Mouse (Mus musculus) neural tube, embryonic 14.5 days (tissue): ENCODE measurements around the gene Gfm1. TPM values are rescaled to one million over a fixed set of nuclear protein-coding genes. Genes with fewer than 3 reads are reported as not detected.

Source experiments
- ATAC-seq: fragments of 200-750 bp; cut with Nextera tagmentation; 2 replicates; pipeline ENCODE4 v1.8.0; 2017; ENCODE audit warnings: low read depth, mild to moderate bottlenecking, moderate TSS enrichment, moderate library complexity
- H3K27ac ChIP-seq: fragments of 300-500 bp; sonication (generic); 2 replicates; pipeline ENCODE4 v1.5.1; 2014; ENCODE audit warnings: low read depth, mild to moderate bottlenecking, control low read depth, low read length, moderate library complexity, mixed read lengths
- H3K27me3 ChIP-seq: fragments of 300-500 bp; sonication (generic); 2 replicates; pipeline ENCODE4 v1.6.1; 2014; ENCODE audit warnings: low read length; ENCODE audit not compliant: control insufficient read depth, insufficient read depth
- H3K36me3 ChIP-seq: fragments of 300-500 bp; sonication (generic); 2 replicates; pipeline ENCODE4 v1.6.1; 2014; ENCODE audit warnings: low read length, mixed read lengths; ENCODE audit not compliant: control insufficient read depth, insufficient read depth
- H3K4me1 ChIP-seq: fragments of 300-500 bp; sonication (generic); 2 replicates; pipeline ENCODE4 v1.6.1; 2014; ENCODE audit warnings: low read length; ENCODE audit not compliant: control insufficient read depth, insufficient read depth
- H3K4me2 ChIP-seq: fragments of 300-500 bp; sonication (generic); 2 replicates; pipeline ENCODE4 v1.6.1; 2014; ENCODE audit warnings: mild to moderate bottlenecking, low read depth, low read length, control low read depth
- H3K4me3 ChIP-seq: fragments of 300-500 bp; sonication (generic); 2 replicates; pipeline ENCODE4 v1.5.1; 2014; ENCODE audit warnings: low read depth, low read length, control low read depth, mixed read lengths
- H3K9ac ChIP-seq: fragments of 300-500 bp; sonication (generic); replicated peaks from 2 replicates; pipeline ENCODE4 v1.6.1; 2014; ENCODE audit warnings: low read depth, mild to moderate bottlenecking, control low read depth, low read length, mixed read lengths
- H3K9me3 ChIP-seq: fragments of 300-500 bp; sonication (generic); 2 replicates; pipeline ENCODE4 v1.6.1; 2016; ENCODE audit warnings: low read length; ENCODE audit not compliant: control insufficient read depth
- WGBS: fragments of 180-500 bp; shearing (Covaris S2); extraction: QIAGEN DNeasy Blood & Tissue Kit; methylation state at CpG from one replicate; pipeline ENCODE4 v1.1.7; 2014; 5-methylcytosine and 5-hydroxymethylcytosine counted together
- polyA plus RNA-seq: library from polyadenylated mRNA; unstranded; fragments of >200 nt; fragmentation: Nextera tagmentation; extraction: Ambion mirVana; gene quantifications from 2 replicates; pipeline ENCODE4 v1.2.1, GENCODE M21; 2014

The Gfm1 gene
- polyA plus RNA-seq = 31.3 and 38.1 TPM in 2 replicates

DNA sequence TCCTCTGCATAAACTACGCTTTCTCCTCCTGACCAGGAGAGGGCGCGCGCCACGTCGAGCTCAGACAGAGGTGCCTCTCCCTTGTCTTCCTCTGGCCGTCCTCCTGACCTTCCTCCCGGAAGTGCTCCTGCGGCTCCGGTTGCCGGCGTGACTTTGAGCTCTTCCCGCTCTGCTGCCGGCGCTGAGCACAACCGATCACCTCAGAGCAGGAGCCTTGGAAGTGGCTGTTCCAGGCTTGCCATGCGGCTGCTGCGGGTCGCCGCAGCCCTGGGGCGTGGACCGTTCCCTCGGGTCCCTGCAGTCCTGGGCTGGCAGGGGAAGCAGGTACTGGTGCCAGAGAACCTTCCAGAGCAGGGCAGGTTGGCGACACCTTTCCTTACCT, at the start of gene Gfm1:
TSS of gene Gfm1 (plus strand) at position 98 of the 382 bp plus-strand sequence.
- peak; percentile 98 for ATAC-seq
- Histone ChIP-seq H3K36me3 (peaks cover 11% of the 10 kb centered on the region), H3K27ac (no peak within 1 kb of the TSS), H3K4me2 (peak within 1 kb of the TSS; percentile 84), H3K4me1 (peaks cover 6% of the 10 kb centered on the region), H3K9me3 (no peaks in the 10 kb centered on the region), H3K9ac (peak within 1 kb of the TSS; percentile 82), H3K27me3 (no peaks in the 10 kb centered on the region), H3K4me3 (peak within 1 kb of the TSS; percentile 94)
- WGBS = 0% methylated on average over 24 of the region's 24 CpGs

DNA sequence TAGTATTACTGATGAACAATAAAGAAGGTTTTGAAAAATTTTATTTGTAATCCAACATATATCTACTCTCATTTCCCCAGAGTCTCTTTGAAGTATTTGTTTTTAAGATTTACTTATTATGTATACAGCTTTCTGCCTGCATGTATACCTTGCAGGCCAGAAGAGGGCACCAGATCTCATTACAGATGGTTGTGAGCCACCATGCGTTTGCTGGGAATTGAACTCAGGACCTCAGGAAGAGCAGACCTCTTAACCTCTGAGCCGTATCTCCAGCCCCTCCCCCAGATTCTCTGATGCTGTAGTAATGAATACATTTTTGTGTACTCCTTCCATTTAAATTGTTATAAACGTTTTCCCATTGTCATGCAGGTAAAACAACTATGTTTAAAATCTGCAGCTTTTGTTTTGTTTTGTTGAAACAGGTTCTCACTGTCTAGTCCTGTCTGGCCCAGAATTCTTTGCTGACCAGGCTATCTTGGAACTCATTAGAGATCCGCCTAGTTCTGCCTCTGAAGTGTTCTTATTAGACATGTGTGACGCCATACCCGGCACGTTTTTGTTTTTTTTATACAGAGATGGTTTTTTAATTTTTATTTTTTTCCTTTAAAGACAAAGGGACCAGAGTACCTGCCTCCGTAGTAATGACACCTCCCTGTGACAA, 428 bp upstream of the Gfm1 start:
- 32% methylated on average over 8 of the region's 8 CpGs for WGBS
- H3K9me3 ChIP-seq = no peaks in the 10 kb centered on the region
- H3K4me1 ChIP-seq = peaks cover 6% of the 10 kb centered on the region
- H3K27ac ChIP-seq = no peak overlapping the region
- no peaks in the 10 kb centered on the region for H3K27me3 ChIP-seq
- no peak overlapping the region; the same call in 1 of the 2 replicates for H3K9ac ChIP-seq
- H3K4me3 ChIP-seq = peak overlapping the region; percentile 94
- H3K36me3 ChIP-seq = peaks cover 10% of the 10 kb centered on the region
- peak overlapping the region; percentile 84; the same call in 1 of the 2 replicates for H3K4me2 ChIP-seq
- ATAC-seq = peak; percentile 79

DNA sequence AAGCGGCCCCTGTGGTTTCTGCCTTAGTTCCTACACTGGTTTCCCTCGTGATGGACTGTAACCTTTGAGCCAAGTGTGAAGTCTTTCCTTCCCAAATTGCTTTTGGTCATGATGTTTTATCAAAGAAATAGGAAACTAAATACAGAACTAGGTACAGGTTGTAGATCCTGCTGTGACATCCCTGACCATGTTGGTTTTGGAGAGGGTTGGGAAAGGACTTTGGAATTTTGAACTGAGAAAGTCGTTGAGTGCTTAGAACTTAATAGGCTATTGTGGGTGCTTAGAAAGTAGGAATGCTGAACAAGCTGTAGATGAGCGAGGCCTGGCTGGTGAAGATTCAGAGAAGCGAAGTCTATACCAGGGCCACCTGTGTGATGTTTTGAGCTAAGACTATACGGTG, 4.1 kb downstream of the Gfm1 start:
- no peak overlapping the region for H3K4me3 ChIP-seq
- H3K4me1 ChIP-seq = peaks cover 6% of the 10 kb centered on the region
- peaks cover 36% of the 10 kb centered on the region for H3K36me3 ChIP-seq
- no peak for ATAC-seq
- H3K27me3 ChIP-seq = no peaks in the 10 kb centered on the region
- 97% methylated on average over 6 of the region's 6 CpGs for WGBS
- H3K27ac ChIP-seq = no peak overlapping the region
- H3K9ac ChIP-seq = no peak overlapping the region
- no peaks in the 10 kb centered on the region for H3K9me3 ChIP-seq
- H3K4me2 ChIP-seq = no peak overlapping the region

- Histone ChIP-seq H3K9me3 (no peaks in the 10 kb centered on the region), H3K36me3 (peaks cover 25% of the 10 kb centered on the region), H3K4me3 (no peak overlapping the region), H3K4me1 (no peaks in the 10 kb centered on the region), H3K9ac (no peak overlapping the region), H3K27ac (no peak overlapping the region), H3K4me2 (no peak overlapping the region), H3K27me3 (no peaks in the 10 kb centered on the region)
- 98% methylated on average over 2 of the region's 2 CpGs for WGBS
- no peak for ATAC-seq
Observed at GRCm38 (mm10) chr3:67447143-67447542, 17.2 kb downstream of the Gfm1 start.

GRCm38 (mm10) chr3:67449660-67450059, 19.8 kb downstream of the Gfm1 start:
- Histone ChIP-seq H3K36me3 (peaks cover 26% of the 10 kb centered on the region), H3K4me2 (no peak overlapping the region), H3K9ac (no peak overlapping the region), H3K4me1 (no peaks in the 10 kb centered on the region), H3K4me3 (no peak overlapping the region), H3K27ac (no peak overlapping the region), H3K27me3 (no peaks in the 10 kb centered on the region), H3K9me3 (no peaks in the 10 kb centered on the region)
- 94% methylated on average over 21 of the region's 21 CpGs for WGBS
- ATAC-seq = no peak

DNA sequence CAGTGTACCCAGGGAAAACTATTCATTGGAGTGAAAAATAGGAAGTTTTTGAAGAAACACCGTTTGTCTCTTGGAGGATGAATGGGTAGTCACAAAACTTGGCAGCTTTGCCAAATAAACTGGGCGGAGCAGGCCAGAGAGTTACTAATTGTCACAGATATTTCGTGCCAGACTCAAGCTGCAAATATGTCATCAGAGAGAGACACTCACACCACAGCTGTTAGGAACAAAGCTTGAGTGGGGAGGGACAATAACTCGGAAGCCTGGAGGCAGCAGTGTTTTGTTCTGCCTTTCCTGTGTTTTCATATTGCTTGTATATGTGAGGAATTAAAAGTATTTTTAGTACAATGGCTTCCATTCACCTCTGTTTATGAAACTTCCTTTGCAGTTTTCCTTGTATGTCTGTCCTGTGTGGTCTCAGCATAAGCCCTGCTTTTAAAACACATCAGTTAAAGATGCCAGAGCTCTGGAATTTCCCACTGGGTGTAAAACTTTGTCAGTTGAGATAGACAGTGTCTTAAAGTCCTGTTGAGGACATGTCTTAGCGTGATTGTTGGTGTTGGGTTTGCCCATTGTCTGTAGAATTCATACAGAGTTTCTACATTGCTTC, 20.8 kb downstream of the Gfm1 start:
- no peaks in the 10 kb centered on the region for H3K9me3 ChIP-seq
- H3K27ac ChIP-seq = no peak overlapping the region
- no peaks in the 10 kb centered on the region for H3K4me1 ChIP-seq
- no peak overlapping the region for H3K9ac ChIP-seq
- H3K4me2 ChIP-seq = no peak overlapping the region
- H3K36me3 ChIP-seq = peaks cover 31% of the 10 kb centered on the region
- 85% methylated on average over 5 of the region's 5 CpGs for WGBS
- no peaks in the 10 kb centered on the region for H3K27me3 ChIP-seq
- ATAC-seq = no peak
- no peak overlapping the region for H3K4me3 ChIP-seq

GRCm38 (mm10) chr3:67459881-67460280, 30.0 kb downstream of the Gfm1 start:
- Histone ChIP-seq H3K36me3 (peaks cover 37% of the 10 kb centered on the region), H3K4me2 (no peak overlapping the region), H3K4me1 (peaks cover 6% of the 10 kb centered on the region), H3K27ac (0 out of 2 replicates have a peak overlapping the region, but pooled peaks have one; percentile 35), H3K4me3 (no peak overlapping the region), H3K9me3 (no peaks in the 10 kb centered on the region), H3K9ac (no peak overlapping the region), H3K27me3 (no peaks in the 10 kb centered on the region)
- 49% methylated on average over 3 of the region's 3 CpGs for WGBS
- no peak for ATAC-seq

DNA sequence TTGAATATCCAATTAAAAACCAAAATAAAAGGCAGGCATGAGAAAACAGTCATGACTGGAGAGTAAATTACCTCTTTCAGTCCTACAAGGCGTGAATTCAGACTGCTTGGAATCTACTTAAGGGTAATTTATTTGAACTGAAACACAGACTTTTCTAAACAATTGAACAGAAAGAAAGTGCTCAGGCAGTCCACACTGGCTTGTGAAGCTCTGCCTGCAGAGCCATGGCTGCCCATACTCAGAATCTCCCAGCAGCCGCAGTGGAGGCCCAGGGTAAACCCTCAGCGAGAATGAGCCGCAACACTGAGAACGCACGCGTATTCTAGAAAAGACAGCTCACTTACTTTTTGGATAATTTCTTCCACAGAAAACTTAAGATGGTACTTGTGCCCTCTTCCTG, 32.1 kb downstream of the Gfm1 start:
- Histone ChIP-seq H3K36me3 (peaks cover 16% of the 10 kb centered on the region), H3K27ac (no peak overlapping the region), H3K4me1 (peaks cover 6% of the 10 kb centered on the region), H3K27me3 (no peaks in the 10 kb centered on the region), H3K9me3 (no peaks in the 10 kb centered on the region), H3K9ac (no peak overlapping the region), H3K4me2 (peak overlapping the region; percentile 84), H3K4me3 (peak overlapping the region; percentile 58; the same call in 1 of the 2 replicates)
- 46% methylated on average over 7 of the region's 7 CpGs for WGBS
- peak; percentile 10; the same call in 1 of the 2 replicates for ATAC-seq

- H3K9me3 ChIP-seq = no peaks in the 10 kb centered on the region
- 0 out of 2 replicates have a peak overlapping the region, but pooled peaks have one; percentile 68 for H3K9ac ChIP-seq
- H3K4me3 ChIP-seq = peak overlapping the region; percentile 58
- H3K36me3 ChIP-seq = peaks cover 11% of the 10 kb centered on the region; the same call in 1 of the 2 replicates
- peaks cover 6% of the 10 kb centered on the region for H3K4me1 ChIP-seq
- 31% methylated on average over 10 of the region's 10 CpGs for WGBS
- no peak; the same call in 1 of the 2 replicates for ATAC-seq
- no peaks in the 10 kb centered on the region for H3K27me3 ChIP-seq
- H3K4me2 ChIP-seq = peak overlapping the region; percentile 84
- 0 out of 2 replicates have a peak overlapping the region, but pooled peaks have one; percentile 4 for H3K27ac ChIP-seq
Observed at GRCm38 (mm10) chr3:67462578-67462977, 32.7 kb downstream of the Gfm1 start.
